ENCODE assay signal across 12 mouse cellular contexts in the genomic region with DNA sequence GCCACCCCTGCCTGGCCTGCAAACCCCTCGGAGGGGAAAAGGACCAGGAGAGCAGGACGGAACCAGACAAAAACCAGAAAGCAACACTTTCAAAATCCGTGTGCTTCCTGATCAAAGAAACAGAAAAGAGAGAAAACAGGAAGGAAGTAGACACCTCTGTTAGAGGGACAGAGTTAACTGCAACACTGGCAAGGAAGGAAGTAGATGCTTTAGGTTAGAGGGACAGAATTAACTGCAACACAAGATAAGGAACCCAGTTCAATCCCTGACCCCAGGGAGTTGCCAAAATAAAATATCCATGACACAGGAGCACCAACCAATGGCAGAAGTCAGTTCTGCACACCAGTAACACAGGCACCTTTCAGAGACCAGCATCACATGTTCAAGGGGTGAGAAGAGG.
"Had no signal": no experiment of that assay in that cellular context is flagged by ENCODE, and none has a peak within 500 bp of the region (broad histone marks: within the 10 kb centered on the region; RNA-seq: fewer than 3 reads in every experiment).

No protein-coding gene starts in this region.

- H3K27ac ChIP-seq: left cerebral cortex, adult 2 months; limb, embryonic 15.5 days; liver, embryonic 13.5 days; midbrain, embryonic 12.5 days; stomach, embryonic 15.5 days had no signal

- H3K4me3 ChIP-seq: left cerebral cortex, adult 2 months; limb, embryonic 15.5 days; liver, embryonic 13.5 days; midbrain, embryonic 12.5 days; stomach, embryonic 15.5 days had no signal

- H3K4me1 ChIP-seq: stomach, embryonic 15.5 days had no signal

- H3K9me3 ChIP-seq: limb, embryonic 15.5 days; liver, embryonic 13.5 days; megakaryocyte, embryonic 14.5 days; midbrain, embryonic 12.5 days; stomach, embryonic 15.5 days had no signal

- H3K4me2 ChIP-seq: limb, embryonic 15.5 days; liver, embryonic 13.5 days; midbrain, embryonic 12.5 days; stomach, embryonic 15.5 days had no signal

- H3K9ac ChIP-seq: limb, embryonic 15.5 days; liver, embryonic 13.5 days; midbrain, embryonic 12.5 days; stomach, embryonic 15.5 days had no signal

- DNase-seq: kidney, adult 8-10 months; kidney, postnatal 25 days; liver, embryonic 13.5 days; lung, adult 18-20 months; lung, postnatal 36 days; right cerebral cortex, postnatal 14 days; thymus, postnatal 14 days had no signal

- H3K27me3 ChIP-seq: limb, embryonic 15.5 days; liver, embryonic 13.5 days; megakaryocyte, embryonic 14.5 days; midbrain, embryonic 12.5 days; stomach, embryonic 15.5 days had no signal
